Mouse (Mus musculus) hindbrain, embryonic 10.5 days (tissue): ENCODE measurements around the gene Frmd8. TPM values are rescaled to one million over a fixed set of nuclear protein-coding genes. Genes with fewer than 3 reads are reported as not detected.
"Not testable (repeated sequence)": the region's sequence is repeated elsewhere in the genome, so short reads cannot be mapped to it uniquely, and the experiment has no call there.

Experiments
- DNase-seq: peaks from one replicate; pipeline ENCODE4 v3.0.0-alpha.2; 2017; ENCODE audit warnings: low spot score
- H3K27ac ChIP-seq: fragments of 300-500 bp; sonication (generic); 2 replicates; pipeline ENCODE4 v1.5.1; 2016; ENCODE audit warnings: mild to moderate bottlenecking, moderate library complexity
- H3K27me3 ChIP-seq: fragments of 300-500 bp; sonication (generic); 2 replicates; pipeline ENCODE4 v1.6.1; 2016; ENCODE audit warnings: mild to moderate bottlenecking; ENCODE audit not compliant: poor library complexity, insufficient read depth, severe bottlenecking
- H3K36me3 ChIP-seq: fragments of 300-500 bp; sonication (generic); 2 replicates; pipeline ENCODE4 v1.6.1; 2016; ENCODE audit warnings: mild to moderate bottlenecking, moderate library complexity
- H3K4me1 ChIP-seq: fragments of 300-500 bp; sonication (generic); replicated peaks from 2 replicates; pipeline ENCODE4 v1.6.1; 2016; ENCODE audit warnings: mild to moderate bottlenecking
- H3K4me3 ChIP-seq: fragments of 300-500 bp; sonication (generic); 2 replicates; pipeline ENCODE4 v1.5.1; 2016; ENCODE audit warnings: mild to moderate bottlenecking, moderate library complexity
- H3K9me3 ChIP-seq: fragments of 300-500 bp; sonication (generic); 2 replicates; pipeline ENCODE4 v1.6.1; 2016; ENCODE audit warnings: mild to moderate bottlenecking, moderate library complexity
- WGBS: fragments of 180-500 bp; shearing (Covaris S2); methylation state at CpG from one replicate; pipeline ENCODE4 v1.1.7; 2016; 5-methylcytosine and 5-hydroxymethylcytosine counted together
- polyA plus RNA-seq: library from polyadenylated mRNA; unstranded; fragments of >200 nt; fragmentation: Nextera tagmentation; extraction: Ambion mirVana; gene quantifications from 2 replicates; pipeline ENCODE4 v1.2.1, GENCODE M21; 2016

Gene Frmd8
- polyA plus RNA-seq, 1 experiment from 2014 or later: 37.2 TPM

DNA sequence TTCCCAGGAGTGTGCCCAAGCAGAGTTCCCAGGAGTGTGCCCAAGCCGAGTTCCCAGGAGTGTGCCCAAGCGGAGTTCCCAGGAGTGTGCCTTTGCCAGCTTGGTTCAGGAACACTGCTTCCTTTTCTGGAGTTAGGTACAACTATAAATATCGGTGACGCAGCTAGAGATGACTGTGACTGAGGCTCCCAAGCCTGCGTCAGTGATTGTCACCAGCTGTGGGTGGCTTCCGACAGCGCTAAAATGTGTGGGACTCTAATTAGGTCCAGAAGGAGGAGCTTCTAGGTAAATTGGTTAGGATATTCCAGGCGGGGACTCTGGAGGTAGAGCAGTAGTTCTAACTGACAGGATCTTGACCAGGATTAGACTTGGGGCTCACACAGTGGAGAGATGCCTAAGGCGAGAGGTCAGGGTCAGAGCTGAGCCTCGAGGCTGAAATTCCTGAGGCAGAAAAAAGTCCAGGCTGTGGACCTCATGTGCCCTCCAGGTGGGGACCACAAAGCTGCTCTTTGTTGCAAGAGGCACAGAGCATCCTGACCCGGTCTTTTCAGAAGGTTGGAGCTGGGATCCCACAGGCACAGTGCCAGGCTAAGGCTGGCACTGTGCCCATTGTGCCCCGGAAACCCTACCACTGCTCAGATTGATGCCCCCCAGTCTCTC lies 52.8 kb downstream of the Frmd8 start:
- no peaks in the 10 kb centered on the region for H3K9me3 ChIP-seq
- peak overlapping the region; percentile 66 for H3K27ac ChIP-seq
- DNase-seq: no peak
- H3K27me3 ChIP-seq: no peaks in the 10 kb centered on the region
- H3K4me3 ChIP-seq: no peak overlapping the region
- H3K4me1 ChIP-seq: peaks cover 58% of the 10 kb centered on the region
- 49% methylated on average over 12 of the region's 12 CpGs for WGBS
- H3K36me3 ChIP-seq: no peaks in the 10 kb centered on the region

DNA sequence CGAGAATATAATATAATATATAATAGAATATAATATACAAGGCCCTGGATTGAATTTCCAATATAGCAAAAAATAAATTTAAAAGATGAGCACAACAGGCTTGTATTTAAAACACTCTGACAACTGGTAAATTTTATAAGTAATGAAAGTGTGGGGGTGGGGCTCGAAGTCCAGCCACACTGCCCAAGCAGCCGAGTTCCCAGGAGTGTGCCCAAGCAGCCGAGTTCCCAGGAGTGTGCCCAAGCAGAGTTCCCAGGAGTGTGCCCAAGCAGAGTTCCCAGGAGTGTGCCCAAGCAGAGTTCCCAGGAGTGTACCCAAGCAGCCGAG lies 53.3 kb downstream of the Frmd8 start:
- Histone ChIP-seq H3K27me3 (no peaks in the 10 kb centered on the region), H3K4me1 (peaks cover 58% of the 10 kb centered on the region), H3K36me3 (no peaks in the 10 kb centered on the region), H3K9me3 (no peaks in the 10 kb centered on the region), H3K27ac (peak overlapping the region; percentile 66), H3K4me3 (no peak overlapping the region)
- WGBS: 67% methylated on average over 5 of the region's 5 CpGs
- no peak for DNase-seq

DNA sequence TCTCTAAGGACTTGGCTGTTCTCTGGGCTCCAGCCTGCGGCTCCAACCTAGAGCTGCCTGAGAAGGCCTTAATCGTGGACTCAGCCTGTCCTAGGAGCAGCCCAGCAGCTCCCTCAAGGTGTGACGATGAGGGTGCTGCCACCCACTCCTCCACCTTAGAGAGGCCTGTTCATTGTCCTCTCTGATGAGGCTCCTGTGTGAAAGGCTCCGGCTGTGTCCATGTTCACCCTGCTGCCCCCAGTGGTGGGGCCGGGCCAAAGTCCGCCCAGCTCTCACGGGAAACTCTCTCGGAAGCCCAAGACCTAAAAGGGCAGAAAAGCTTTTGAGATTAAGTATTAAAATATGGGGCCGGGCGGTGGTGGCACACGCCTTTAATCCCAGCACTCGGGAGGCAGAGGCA lies 55.5 kb downstream of the Frmd8 start:
- DNase-seq: peak; percentile 44
- 55% methylated on average over 12 of the region's 12 CpGs for WGBS
- Histone ChIP-seq H3K27me3 (no peaks in the 10 kb centered on the region), H3K36me3 (no peaks in the 10 kb centered on the region), H3K27ac (peak overlapping the region; percentile 81), H3K9me3 (no peaks in the 10 kb centered on the region), H3K4me3 (no peak overlapping the region), H3K4me1 (peaks cover 57% of the 10 kb centered on the region)

DNA sequence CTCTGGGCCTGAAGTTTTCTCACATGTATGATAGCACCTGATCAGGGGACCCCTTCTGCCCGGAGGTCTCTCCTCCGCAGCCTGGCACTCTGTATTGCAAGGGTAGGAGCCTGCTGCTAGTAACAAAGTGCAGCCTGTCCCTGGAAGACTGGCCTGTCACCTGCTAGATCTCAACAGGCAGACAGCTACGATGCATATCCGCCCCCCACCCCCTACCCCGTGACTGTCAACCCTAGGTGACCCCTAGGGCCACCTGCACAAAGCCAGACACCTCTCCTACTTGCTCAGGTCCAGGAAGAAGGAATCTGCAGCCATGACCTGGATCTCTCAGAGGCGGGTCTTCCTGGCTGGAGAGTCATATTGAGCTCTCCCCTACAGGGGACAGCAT lies 56.5 kb downstream of the Frmd8 start:
- H3K27ac ChIP-seq: peak overlapping the region; percentile 81

GRCm38 (mm10) chr19:5817703-5818589 lies 57.1 kb downstream of the Frmd8 start:
- Histone ChIP-seq H3K36me3 (no peaks in the 10 kb centered on the region), H3K27me3 (no peaks in the 10 kb centered on the region), H3K4me3 (peak overlapping the region; percentile 39), H3K4me1 (peaks cover 55% of the 10 kb centered on the region), H3K27ac (peak overlapping the region; percentile 89), H3K9me3 (no peaks in the 10 kb centered on the region)
- DNase-seq: peak; percentile 84
- WGBS: 19% methylated on average over 21 of the region's 21 CpGs

More for the DNA sequence above, 56.5 kb downstream of the Frmd8 start:
- Histone ChIP-seq H3K4me3 (no peak overlapping the region), H3K27me3 (no peaks in the 10 kb centered on the region), H3K36me3 (no peaks in the 10 kb centered on the region), H3K9me3 (no peaks in the 10 kb centered on the region), H3K4me1 (peaks cover 58% of the 10 kb centered on the region)
- DNase-seq: no peak
- 74% methylated on average over 6 of the region's 6 CpGs for WGBS

GRCm38 (mm10) chr19:5815928-5816327 lies 59.1 kb downstream of the Frmd8 start:
- Histone ChIP-seq H3K4me3 (no peak overlapping the region), H3K27me3 (no peaks in the 10 kb centered on the region), H3K9me3 (no peaks in the 10 kb centered on the region), H3K27ac (peak overlapping the region; percentile 50), H3K36me3 (no peaks in the 10 kb centered on the region), H3K4me1 (peaks cover 64% of the 10 kb centered on the region)
- DNase-seq: no peak
- 85% methylated on average over 4 of the region's 4 CpGs for WGBS

DNA sequence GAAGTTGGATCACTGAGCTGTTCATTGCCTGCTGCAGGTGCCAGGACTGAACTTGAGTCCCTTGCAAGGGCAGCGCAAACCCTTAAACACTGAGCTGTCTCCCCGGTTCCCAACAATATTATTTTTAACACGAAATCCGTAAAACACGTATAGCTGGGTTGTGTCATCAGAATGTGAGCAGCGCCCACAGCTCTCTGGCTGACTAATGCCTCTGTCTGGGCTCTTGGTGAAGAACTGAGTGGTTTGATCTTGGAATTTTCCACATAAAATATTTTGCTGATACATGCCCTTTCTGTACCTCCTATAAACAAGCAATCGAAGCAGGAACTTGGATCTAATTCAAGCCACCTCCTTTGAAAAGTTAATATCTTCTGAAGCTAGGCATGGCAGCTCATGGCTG lies 60.1 kb downstream of the Frmd8 start:
- Histone ChIP-seq H3K9me3 (no peaks in the 10 kb centered on the region), H3K27me3 (no peaks in the 10 kb centered on the region), H3K36me3 (no peaks in the 10 kb centered on the region), H3K4me3 (no peak overlapping the region), H3K4me1 (peaks cover 73% of the 10 kb centered on the region), H3K27ac (no peak overlapping the region)
- WGBS: 93% methylated on average over 7 of the region's 7 CpGs
- no peak for DNase-seq

- not testable (repeated sequence) for DNase-seq, H3K9me3 ChIP-seq, H3K36me3 ChIP-seq, H3K27me3 ChIP-seq
- H3K4me3 ChIP-seq: 0 out of 2 replicates have a peak overlapping the region, but pooled peaks have one; percentile 10
- H3K4me1 ChIP-seq: peaks cover 77% of the 10 kb centered on the region
- 0 out of 2 replicates have a peak overlapping the region, but pooled peaks have one; percentile 42 for H3K27ac ChIP-seq
- WGBS: 45% methylated on average over 1 of the region's 1 CpGs
These were observed 61.0 kb downstream of the Frmd8 start for GRCm38 (mm10) chr19:5814048-5814447.

- Histone ChIP-seq H3K4me3 (no peak overlapping the region), H3K9me3 (no peaks in the 10 kb centered on the region), H3K27me3 (no peaks in the 10 kb centered on the region), H3K27ac (peak overlapping the region; percentile 88), H3K36me3 (no peaks in the 10 kb centered on the region), H3K4me1 (peaks cover 77% of the 10 kb centered on the region)
- no peak for DNase-seq
- WGBS: 88% methylated on average over 3 of the region's 3 CpGs
These were observed 61.5 kb downstream of the Frmd8 start for GRCm38 (mm10) chr19:5813567-5813966.

GRCm38 (mm10) chr19:5811771-5812504 lies 63.1 kb downstream of the Frmd8 start:
- Histone ChIP-seq H3K4me1 (peaks cover 79% of the 10 kb centered on the region), H3K27ac (peak overlapping the region; percentile 88), H3K27me3 (no peaks in the 10 kb centered on the region), H3K9me3 (no peaks in the 10 kb centered on the region), H3K36me3 (no peaks in the 10 kb centered on the region), H3K4me3 (peak overlapping the region; percentile 22; the same call in 1 of the 2 replicates)
- peak; percentile 74 for DNase-seq
- 49% methylated on average over 7 of the region's 7 CpGs for WGBS

DNA sequence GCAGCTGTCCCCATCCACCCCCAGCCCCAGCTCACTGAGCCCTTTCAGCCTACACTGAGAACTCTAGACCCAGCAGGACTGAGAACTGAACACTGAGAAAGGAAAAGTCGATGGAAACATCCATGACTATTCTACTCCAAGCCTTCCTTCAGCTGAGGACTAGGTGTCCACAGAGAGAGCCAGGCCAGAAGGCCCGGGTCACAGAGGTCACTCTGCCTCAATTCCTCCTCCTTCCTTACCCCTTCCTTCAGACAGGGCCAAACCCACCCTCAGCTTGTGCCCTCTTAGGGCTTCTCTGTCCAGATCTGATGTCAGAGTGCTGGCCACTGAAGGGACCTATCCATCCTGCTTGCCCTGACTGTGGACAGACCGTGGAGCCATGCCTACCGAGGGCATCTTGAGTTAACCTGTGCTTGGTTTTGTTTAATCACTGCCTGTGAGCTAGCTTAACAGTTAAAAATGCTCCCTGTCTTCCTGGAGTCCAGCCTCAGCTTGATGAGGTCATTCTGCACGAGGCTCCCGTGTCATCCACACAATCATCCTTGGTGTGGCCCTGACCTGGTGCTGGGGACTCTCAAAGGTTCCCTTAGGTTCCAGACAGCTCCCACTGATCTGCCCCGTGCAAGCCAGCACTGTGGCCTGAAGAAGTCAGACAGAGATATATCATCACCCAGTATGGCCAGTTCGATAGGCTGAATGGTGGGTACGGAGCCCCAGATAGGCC lies 64.1 kb downstream of the Frmd8 start:
- peaks cover 83% of the 10 kb centered on the region for H3K4me1 ChIP-seq
- peak overlapping the region; percentile 88 for H3K27ac ChIP-seq
- H3K4me3 ChIP-seq: peak overlapping the region; percentile 9; the same call in 1 of the 2 replicates
- WGBS: 82% methylated on average over 9 of the region's 9 CpGs
- H3K9me3 ChIP-seq: no peaks in the 10 kb centered on the region
- DNase-seq: no peak
- no peaks in the 10 kb centered on the region for H3K36me3 ChIP-seq
- no peaks in the 10 kb centered on the region for H3K27me3 ChIP-seq

- DNase-seq: peak; percentile 29
- 40% methylated on average over 11 of the region's 11 CpGs for WGBS
- Histone ChIP-seq H3K4me3 (0 out of 2 replicates have a peak overlapping the region, but pooled peaks have one; percentile 9), H3K9me3 (no peaks in the 10 kb centered on the region), H3K27me3 (no peaks in the 10 kb centered on the region), H3K27ac (peak overlapping the region; percentile 88), H3K4me1 (peaks cover 87% of the 10 kb centered on the region), H3K36me3 (no peaks in the 10 kb centered on the region)
These were observed 64.8 kb downstream of the Frmd8 start for GRCm38 (mm10) chr19:5810103-5810839.
